Mouse (Mus musculus) CD4-positive, CD25-positive, alpha-beta regulatory T cell, adult 9 weeks (primary cell): ENCODE results near the gene Gja3. TPM values are rescaled to one million over a fixed set of nuclear protein-coding genes. Genes with fewer than 3 reads are reported as not detected.

Source experiments
- polyA plus RNA-seq: library from polyadenylated mRNA; unstranded; fragments of 100-300 nt; shearing (Covaris generic); gene quantifications from one replicate; pipeline ENCODE4 v1.2.1, GENCODE M21; 2017

Gja3 gene
- polyA plus RNA-seq = not detected

GRCm38 (mm10) chr14:57057563-57058321, at the start of gene Gja3:
Gene Gja3 (minus strand): TSS chr14:57058100.

GRCm38 (mm10) chr14:57104106-57105023, 46.5 kb upstream of the Gja3 start, which contains the start of gene Gjb2:
Gene Gjb2 (minus strand): TSS chr14:57104702.

Other genes starting within 250 kb of the Gja3 start
- gene Zmym5, start 246.4 kb downstream of the Gja3 start, polyA plus RNA-seq = 46.9 TPM
- gene Zmym2, start 171.4 kb downstream of the Gja3 start, polyA plus RNA-seq = 68.9 TPM
- 2.8 TPM for gene Gjb2, start 46.6 kb upstream of the Gja3 start, polyA plus RNA-seq
- not detected for gene Gm4491, start 57.8 kb upstream of the Gja3 start, polyA plus RNA-seq
- not detected for gene Gjb6, start 75.5 kb upstream of the Gja3 start, polyA plus RNA-seq